Mouse (Mus musculus): ENCODE results near the gene Rnf207. TPM values are rescaled to one million over a fixed set of nuclear protein-coding genes. Genes with fewer than 3 reads are reported as not detected.

Rnf207 gene
- total and polyA plus RNA-seq, 2 experiments from 2014 or later, result 7.2 to 15.2 TPM

DNA sequence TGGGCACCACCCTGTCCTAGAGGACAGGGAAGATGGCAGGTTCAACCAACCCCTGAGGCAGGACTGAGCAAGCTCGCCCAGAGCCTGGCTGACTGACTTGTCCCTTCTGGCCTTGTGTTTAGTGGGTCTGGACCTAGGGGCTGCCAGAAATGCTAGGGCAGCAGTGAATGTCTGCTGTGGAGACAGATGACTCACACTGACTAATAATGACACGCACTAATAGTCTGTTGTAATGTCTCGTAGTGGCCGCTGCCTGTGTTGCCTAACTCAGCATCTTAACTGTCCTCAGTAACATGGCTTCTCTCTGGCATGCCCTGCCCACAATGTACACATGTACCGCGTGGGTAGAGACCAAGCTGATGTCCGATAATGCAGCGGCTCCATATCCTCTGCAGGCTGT is 58.3 kb downstream of the Rnf207 start:
- no peak for TF ChIP-seq CTCF (IDR thresholded peaks at IDR 0.05)
- Histone ChIP-seq H3K4me1 (ENCODE audit: insufficient read depth, low read length) (0 out of 2 replicates have a peak, but pooled peaks cover 3% of the 10 kb centered on the region), H3K27ac (ENCODE audit: low read depth, low read length) (no peak overlapping the region), H3K36me3 (ENCODE audit: insufficient read depth, low read length) (peaks cover 25% of the 10 kb centered on the region), H3K9me3 (ENCODE audit: low read length) (no peaks in the 10 kb centered on the region), H3K4me3 (ENCODE audit: low read depth, low read length) (no peak overlapping the region), H3K4me2 (ENCODE audit: low read depth, low read length, poor library complexity, severe bottlenecking) (no peak overlapping the region), H3K9ac (replicated peaks; ENCODE audit: low read length, poor library complexity, severe bottlenecking) (no peak overlapping the region), H3K27me3 (ENCODE audit: insufficient read depth, low read length) (no peaks in the 10 kb centered on the region)
- ATAC-seq (ENCODE audit: low FRiP score) (no peak), DNase-seq (ENCODE audit: low spot score) (no peak)
- 95% methylated on average over 8 of the region's 8 CpGs for WGBS

DNA sequence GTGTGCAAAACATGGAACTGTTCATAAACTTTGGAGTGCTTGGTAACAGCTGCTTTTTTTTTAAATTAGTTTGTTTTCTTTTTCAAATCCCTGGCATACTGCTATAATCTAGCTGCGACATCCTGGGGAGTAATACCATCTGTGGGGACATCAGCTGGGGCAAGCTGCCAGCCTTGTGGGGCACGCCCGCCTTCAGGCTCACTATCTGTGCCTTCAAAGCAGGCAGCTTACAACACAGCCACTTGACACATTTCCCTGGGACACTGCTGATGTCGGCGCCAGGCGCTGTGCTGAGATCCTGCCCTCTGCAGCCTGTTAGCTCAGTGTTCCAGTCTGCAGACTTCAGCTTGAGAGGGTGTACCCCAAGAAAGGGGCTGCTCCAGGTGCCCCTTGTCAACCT is 61.7 kb downstream of the Rnf207 start:
- Histone ChIP-seq H3K4me1 (ENCODE audit: insufficient read depth, low read length) (0 out of 2 replicates have a peak, but pooled peaks cover 1% of the 10 kb centered on the region), H3K4me3 (ENCODE audit: low read depth, low read length) (no peak overlapping the region), H3K27ac (ENCODE audit: low read depth, low read length) (no peak overlapping the region), H3K9ac (replicated peaks; ENCODE audit: low read length, poor library complexity, severe bottlenecking) (no peak overlapping the region), H3K4me2 (ENCODE audit: low read depth, low read length, poor library complexity, severe bottlenecking) (no peak overlapping the region), H3K9me3 (ENCODE audit: low read length) (no peaks in the 10 kb centered on the region), H3K36me3 (ENCODE audit: insufficient read depth, low read length) (peaks cover 31% of the 10 kb centered on the region), H3K27me3 (ENCODE audit: insufficient read depth, low read length) (no peaks in the 10 kb centered on the region)
- no peak for TF ChIP-seq CTCF (IDR thresholded peaks at IDR 0.05)
- WGBS, result 62% methylated on average over 6 of the region's 6 CpGs
- no peak for ATAC-seq (ENCODE audit: low FRiP score)
- DNase-seq (ENCODE audit: low spot score), result no peak

Other genes with a start within 250 kb of the Rnf207 start
- 17.6 and 33.5 TPM in 2 replicates for gene Plekhg5, start 246.5 kb downstream of the Rnf207 start, total RNA-seq (2014; rRNA removed)
- gene Plekhg5, start 246.5 kb downstream of the Rnf207 start, polyA plus RNA-seq (2015; fragmentation: Nextera tagmentation; extraction: Ambion mirVana), result 13.0 and 15.1 TPM in 2 replicates
- 0.99 and 2.0 TPM in 2 replicates for gene Tnfrsf25, start 203.1 kb downstream of the Rnf207 start, total RNA-seq (2014; rRNA removed)
- 0.38 and 0.49 TPM in 2 replicates for gene Tnfrsf25, start 203.1 kb downstream of the Rnf207 start, polyA plus RNA-seq (2015; fragmentation: Nextera tagmentation; extraction: Ambion mirVana)
- 0.22 and 0.42 TPM in 2 replicates for gene Espn, start 166.6 kb downstream of the Rnf207 start, total RNA-seq (2014; rRNA removed)
- gene Espn, start 166.6 kb downstream of the Rnf207 start, polyA plus RNA-seq (2015; fragmentation: Nextera tagmentation; extraction: Ambion mirVana), result 0.22 and 0.53 TPM in 2 replicates
- gene Hes2, start 160.1 kb downstream of the Rnf207 start, total RNA-seq (2014; rRNA removed), result not detected in 2 replicates
- gene Hes2, start 160.1 kb downstream of the Rnf207 start, polyA plus RNA-seq (2015; fragmentation: Nextera tagmentation; extraction: Ambion mirVana), result not detected in 2 replicates
- 228 and 259 TPM in 2 replicates for gene Acot7, start 140.9 kb downstream of the Rnf207 start, total RNA-seq (2014; rRNA removed)
- gene Acot7, start 140.9 kb downstream of the Rnf207 start, polyA plus RNA-seq (2015; fragmentation: Nextera tagmentation; extraction: Ambion mirVana), result 510 and 544 TPM in 2 replicates
- 138 and 149 TPM in 2 replicates for gene Gpr153, start 44.8 kb downstream of the Rnf207 start, total RNA-seq (2014; rRNA removed)
- 20.1 and 21.2 TPM in 2 replicates for gene Gpr153, start 44.8 kb downstream of the Rnf207 start, polyA plus RNA-seq (2015; fragmentation: Nextera tagmentation; extraction: Ambion mirVana)
- not detected in 2 replicates for gene Hes3, start 27.3 kb downstream of the Rnf207 start, total RNA-seq (2014; rRNA removed)
- 0.19 and 0.36 TPM in 2 replicates for gene Hes3, start 27.3 kb downstream of the Rnf207 start, polyA plus RNA-seq (2015; fragmentation: Nextera tagmentation; extraction: Ambion mirVana)
- 34.6 and 38.9 TPM in 2 replicates for gene Icmt, start 21.8 kb downstream of the Rnf207 start, total RNA-seq (2014; rRNA removed)
- gene Icmt, start 21.8 kb downstream of the Rnf207 start, polyA plus RNA-seq (2015; fragmentation: Nextera tagmentation; extraction: Ambion mirVana), result 15.7 and 17.9 TPM in 2 replicates
- gene Rpl22, start 6.7 kb upstream of the Rnf207 start, total RNA-seq (2014; rRNA removed), result 177 and 203 TPM in 2 replicates
- gene Rpl22, start 6.7 kb upstream of the Rnf207 start, polyA plus RNA-seq (2015; fragmentation: Nextera tagmentation; extraction: Ambion mirVana), result 125 and 148 TPM in 2 replicates
- gene Chd5, start 19.7 kb upstream of the Rnf207 start, total RNA-seq (2014; rRNA removed), result 95.0 and 98.6 TPM in 2 replicates
- 77.6 and 107 TPM in 2 replicates for gene Chd5, start 19.7 kb upstream of the Rnf207 start, polyA plus RNA-seq (2015; fragmentation: Nextera tagmentation; extraction: Ambion mirVana)
- gene Nphp4, start 157.7 kb upstream of the Rnf207 start, total RNA-seq (2014; rRNA removed), result 8.8 and 12.1 TPM in 2 replicates
- 3.7 and 4.8 TPM in 2 replicates for gene Nphp4, start 157.7 kb upstream of the Rnf207 start, polyA plus RNA-seq (2015; fragmentation: Nextera tagmentation; extraction: Ambion mirVana)
- gene Kcnab2, start 158.9 kb upstream of the Rnf207 start, total RNA-seq (2014; rRNA removed), result 51.5 and 66.9 TPM in 2 replicates
- 30.2 and 34.8 TPM in 2 replicates for gene Kcnab2, start 158.9 kb upstream of the Rnf207 start, polyA plus RNA-seq (2015; fragmentation: Nextera tagmentation; extraction: Ambion mirVana)

Measured in midbrain, postnatal 0 days (tissue).